Mouse (Mus musculus): Measurements from ENCODE around the gene Fkbp9.

DNA sequence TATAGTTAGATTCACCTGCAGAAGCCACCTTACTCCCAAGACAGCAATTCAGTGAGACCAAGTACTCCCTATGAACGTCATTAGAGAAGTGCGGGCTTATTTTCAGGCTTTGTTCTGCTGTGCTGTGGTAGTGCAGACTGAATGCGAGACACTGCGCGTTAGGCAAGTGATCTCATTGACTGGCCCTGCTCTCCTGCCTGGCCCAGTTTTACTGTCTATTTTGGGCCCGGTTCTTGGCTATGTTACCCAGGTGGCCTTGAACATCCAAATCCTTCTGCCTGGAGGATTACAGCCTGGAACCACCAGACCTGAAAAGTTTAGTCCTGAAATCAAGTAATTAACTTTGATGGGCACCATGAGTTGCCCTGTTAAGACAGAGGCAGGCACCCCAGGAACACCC is 56.7 kb downstream of the Fkbp9 start:
- TF ChIP-seq CTCF (IDR thresholded peaks at IDR 0.05; ENCODE audit: extremely low read depth, insufficient read depth, low read length) = no peak
- no peak for TF ChIP-seq POLR2A (IDR thresholded peaks at IDR 0.05; ENCODE audit: extremely low read depth, insufficient read depth, low read length)
